Mouse (Mus musculus): ENCODE data around the gene Apbb2. TPM values are rescaled to one million over a fixed set of nuclear protein-coding genes. Genes with fewer than 3 reads are reported as not detected.

Apbb2 gene
- total and polyA plus RNA-seq, 3 experiments = 0.34 to 0.40 (median 0.34) TPM

DNA sequence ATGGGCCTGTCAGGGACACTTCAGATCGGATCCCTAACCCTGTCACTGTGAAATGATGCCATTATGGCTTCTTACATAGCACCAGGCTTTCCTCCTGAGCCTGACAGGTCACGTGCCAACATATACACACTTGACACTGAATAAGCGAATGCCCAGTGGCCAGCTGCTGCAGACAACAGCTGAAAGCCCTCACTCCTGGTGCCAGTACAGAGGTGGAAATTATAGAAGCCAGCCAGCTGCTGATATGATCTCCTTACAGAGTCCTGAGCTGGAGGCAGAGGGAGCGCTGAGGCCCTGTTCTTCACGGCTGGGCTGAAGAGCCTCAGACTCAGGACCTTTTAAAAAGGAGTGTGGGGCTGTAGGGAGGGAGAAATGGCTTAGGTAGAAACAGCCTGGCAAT lies 234.5 kb downstream of the Apbb2 start:
- Histone ChIP-seq H3K36me3 (replicated peaks in 1 of 2; ENCODE audit: control insufficient read depth in 1 of 2, insufficient read depth in 1 of 2, low read length in 1 of 2) (no peaks in the 10 kb centered on the region), H3K4me2 (ENCODE audit: insufficient read depth, low read depth, poor library complexity, severe bottlenecking) (no peak overlapping the region), H3K27me3 (replicated peaks) (no peaks in the 10 kb centered on the region), H3K4me1 (ENCODE audit: control insufficient read depth in 1 of 2, insufficient read depth in 2 of 2) (peaks cover 0 to 17% of the 10 kb centered on the region in 2 experiments; a peak in 2 of 4 replicates), H3K9ac (ENCODE audit: insufficient read depth, low read depth) (no peak overlapping the region), H3K9me3 (replicated peaks; ENCODE audit: low read length) (no peaks in the 10 kb centered on the region), H3K79me2 (replicated peaks; ENCODE audit: control insufficient read depth, extremely low read depth, insufficient read depth, poor library complexity, severe bottlenecking) (no peaks in the 10 kb centered on the region), H3K4me3 (replicated peaks in 1 of 3; ENCODE audit: low read depth in 2 of 3, low read length in 2 of 3, poor library complexity in 1 of 3) (no peak overlapping the region), H3K27ac (ENCODE audit: insufficient read depth, low read depth) (no peak overlapping the region)
- no peak for DNase-seq (ENCODE audit: extremely low read depth)
- in situ Hi-C loops (cut with MboI; ENCODE audit: low pct_ligation_motif_present, low pct_unique_long_range_greater_than_20kb, low sequenced_read_pairs) (no loop called here), dilution Hi-C loops (cut with MboI; ENCODE audit: extremely low pct_ligation_motif_present, extremely low pct_unique_long_range_greater_than_20kb, low sequenced_read_pairs) (no loop called here)
- TF ChIP-seq GABPA (IDR thresholded peaks at IDR 0.05; ENCODE audit: insufficient replicate concordance, low read depth, low read length) (no peak), ZNF384 (IDR thresholded peaks at IDR 0.05; ENCODE audit: low read depth, low read length) (no peak), TBP (conservative IDR thresholded peaks at IDR 0.05; ENCODE audit: low read depth, low read length) (no peak), ZMIZ1 (IDR thresholded peaks at IDR 0.05; ENCODE audit: low read depth, low read length) (no peak), HCFC1 (IDR thresholded peaks at IDR 0.05; ENCODE audit: low read depth, low read length) (no peak), MYC (IDR thresholded peaks at IDR 0.05; ENCODE audit: low read depth, low read length) (no peak), EP300 (IDR thresholded peaks at IDR 0.05; ENCODE audit: low read length) (no peak), ZKSCAN1 (IDR thresholded peaks at IDR 0.05; ENCODE audit: borderline replicate concordance, low read depth, low read length) (no peak), PAX5 (IDR thresholded peaks at IDR 0.05; ENCODE audit: low read length) (no peak), E2F4 (IDR thresholded peaks at IDR 0.05; ENCODE audit: insufficient replicate concordance, low read depth, low read length) (no peak), TCF12 (IDR thresholded peaks at IDR 0.05; ENCODE audit: low read depth, low read length) (no peak), POLR2AphosphoS2 (IDR thresholded peaks at IDR 0.05; ENCODE audit: low read depth, low read length) (no peak), SMC3 (IDR thresholded peaks at IDR 0.05; ENCODE audit: low read depth, low read length) (no peak)

- Histone ChIP-seq H3K27me3 (replicated peaks) (no peaks in the 10 kb centered on the region), H3K27ac (ENCODE audit: insufficient read depth, low read depth) (no peak overlapping the region), H3K4me3 (replicated peaks in 1 of 3; ENCODE audit: low read depth in 2 of 3, low read length in 2 of 3, poor library complexity in 1 of 3) (no peak overlapping the region), H3K9ac (ENCODE audit: insufficient read depth, low read depth) (no peak overlapping the region), H3K4me2 (ENCODE audit: insufficient read depth, low read depth, poor library complexity, severe bottlenecking) (no peak overlapping the region), H3K4me1 (ENCODE audit: control insufficient read depth in 1 of 2, insufficient read depth in 2 of 2) (peaks cover 0 to 17% of the 10 kb centered on the region in 2 experiments; a peak in 2 of 4 replicates), H3K9me3 (replicated peaks; ENCODE audit: low read length) (no peaks in the 10 kb centered on the region), H3K79me2 (replicated peaks; ENCODE audit: control insufficient read depth, extremely low read depth, insufficient read depth, poor library complexity, severe bottlenecking) (no peaks in the 10 kb centered on the region), H3K36me3 (replicated peaks in 1 of 2; ENCODE audit: control insufficient read depth in 1 of 2, insufficient read depth in 1 of 2, low read length in 1 of 2) (no peaks in the 10 kb centered on the region)
- no peak for DNase-seq (ENCODE audit: extremely low read depth)
- dilution Hi-C loops (cut with MboI; ENCODE audit: extremely low pct_ligation_motif_present, extremely low pct_unique_long_range_greater_than_20kb, low sequenced_read_pairs) = no loop called here
- TF ChIP-seq SIN3A (IDR thresholded peaks at IDR 0.05; ENCODE audit: low read length) = no peak
- TF ChIP-seq TBP (conservative IDR thresholded peaks at IDR 0.05; ENCODE audit: low read depth, low read length) = no peak
- TF ChIP-seq POLR2A (IDR thresholded peaks at IDR 0.05; ENCODE audit: low read depth, low read length) = no peak
- TF ChIP-seq GABPA (IDR thresholded peaks at IDR 0.05; ENCODE audit: insufficient replicate concordance, low read depth, low read length) = no peak
- TF ChIP-seq MEF2A (IDR thresholded peaks at IDR 0.05; ENCODE audit: borderline replicate concordance, low read depth, low read length) = no peak
- in situ Hi-C loops (cut with MboI; ENCODE audit: low pct_ligation_motif_present, low pct_unique_long_range_greater_than_20kb, low sequenced_read_pairs) = no loop called here
Measured at GRCm38 (mm10) chr5:66382111-66382510, 236.5 kb downstream of the Apbb2 start.

Measured in CH12.LX (cell line).